Mouse (Mus musculus): ENCODE data around the gene Naxd. TPM values are rescaled to one million over a fixed set of nuclear protein-coding genes. Genes with fewer than 3 reads are reported as not detected.
"Not testable (repeated sequence)": the region's sequence is repeated elsewhere in the genome, so short reads cannot be mapped to it uniquely, and the experiment has no call there.

Gene Naxd
- polyA plus RNA-seq, 1 experiment from 2014 or later: 128 TPM

- H3K27me3 ChIP-seq: peaks cover 82% of the 10 kb centered on the region
- peak overlapping the region; percentile 60 for H3K4me3 ChIP-seq
- WGBS: 4% methylated on average over 24 of the region's 24 CpGs
- no peak overlapping the region; the same call in 1 of the 2 replicates for H3K27ac ChIP-seq
- peak overlapping the region; percentile 99 for H3K4me2 ChIP-seq (replicated peaks)
- no peaks in the 10 kb centered on the region for H3K36me3 ChIP-seq
- no peaks in the 10 kb centered on the region for H3K9me3 ChIP-seq
- peaks cover 49% of the 10 kb centered on the region for H3K4me1 ChIP-seq
- H3K9ac ChIP-seq: no peak overlapping the region
- ATAC-seq (ENCODE audit: low FRiP score, low read depth): 0 out of 2 replicates have a peak, but pooled peaks have one; percentile 16
These were observed 20.7 kb upstream of the Naxd start for GRCm38 (mm10) chr8:11476338-11477177.

- no peak for ATAC-seq (ENCODE audit: low FRiP score, low read depth)
These were observed 20.1 kb upstream of the Naxd start for GRCm38 (mm10) chr8:11477178-11477553.

GRCm38 (mm10) chr8:11477811-11478761 is 19.2 kb upstream of the Naxd start, which contains the start of gene Rab20:
TSS of gene Rab20 (minus strand) at chr8:11478710.
- WGBS: under 1% methylated on average over 68 of the region's 69 CpGs
- no peaks in the 10 kb centered on the region for H3K36me3 ChIP-seq
- H3K27ac ChIP-seq: no peak within 1 kb of the TSS
- ATAC-seq (ENCODE audit: low FRiP score, low read depth): peak; percentile 64
- peaks cover 45% of the 10 kb centered on the region for H3K4me1 ChIP-seq
- H3K27me3 ChIP-seq: peaks cover 92% of the 10 kb centered on the region
- peak within 1 kb of the TSS; percentile 99 for H3K4me2 ChIP-seq (replicated peaks)
- H3K9me3 ChIP-seq: no peaks in the 10 kb centered on the region
- H3K4me3 ChIP-seq: peak within 1 kb of the TSS; percentile 60
- H3K9ac ChIP-seq: peak within 1 kb of the TSS; percentile 57

More at GRCm38 (mm10) chr8:11477178-11477553, 20.1 kb upstream of the Naxd start:
- peaks cover 49% of the 10 kb centered on the region for H3K4me1 ChIP-seq
- H3K27ac ChIP-seq: no peak overlapping the region; the same call in 1 of the 2 replicates
- H3K27me3 ChIP-seq: peaks cover 88% of the 10 kb centered on the region
- peak overlapping the region; percentile 60 for H3K4me3 ChIP-seq
- H3K36me3 ChIP-seq: no peaks in the 10 kb centered on the region
- 3% methylated on average over 9 of the region's 9 CpGs for WGBS
- H3K9me3 ChIP-seq: no peaks in the 10 kb centered on the region
- no peak overlapping the region for H3K9ac ChIP-seq
- H3K4me2 ChIP-seq (replicated peaks): peak overlapping the region; percentile 99

- H3K4me2 ChIP-seq (replicated peaks): peak overlapping the region; percentile 99
- ATAC-seq (ENCODE audit: low FRiP score, low read depth): peak; percentile 58
- no peak overlapping the region for H3K27ac ChIP-seq
- 1% methylated on average over 23 of the region's 23 CpGs for WGBS
- H3K9ac ChIP-seq: no peak overlapping the region
- H3K9me3 ChIP-seq: no peaks in the 10 kb centered on the region
- no peaks in the 10 kb centered on the region for H3K36me3 ChIP-seq
- H3K4me1 ChIP-seq: peaks cover 42% of the 10 kb centered on the region
- H3K4me3 ChIP-seq: peak overlapping the region; percentile 60
- H3K27me3 ChIP-seq: peaks cover 83% of the 10 kb centered on the region
These were observed 18.3 kb upstream of the Naxd start for GRCm38 (mm10) chr8:11478807-11479527.

- peak overlapping the region; percentile 60; the same call in 1 of the 2 replicates for H3K4me3 ChIP-seq
- peaks cover 77% of the 10 kb centered on the region for H3K27me3 ChIP-seq
- H3K4me2 ChIP-seq (replicated peaks): peak overlapping the region; percentile 99
These were observed 17.7 kb upstream of the Naxd start for GRCm38 (mm10) chr8:11479591-11479990.

GRCm38 (mm10) chr8:11481876-11482275 is 15.4 kb upstream of the Naxd start:
- Histone ChIP-seq H3K27ac (no peak overlapping the region), H3K9ac (no peak overlapping the region), H3K36me3 (no peaks in the 10 kb centered on the region), H3K4me1 (peaks cover 26% of the 10 kb centered on the region), H3K4me2 (replicated peaks) (no peak overlapping the region), H3K9me3 (no peaks in the 10 kb centered on the region), H3K4me3 (no peak overlapping the region), H3K27me3 (peaks cover 54% of the 10 kb centered on the region)
- WGBS: 79% methylated on average over 3 of the region's 3 CpGs
- ATAC-seq (ENCODE audit: low FRiP score, low read depth): no peak

More at GRCm38 (mm10) chr8:11479591-11479990, 17.7 kb upstream of the Naxd start:
- no peak overlapping the region for H3K27ac ChIP-seq
- peaks cover 42% of the 10 kb centered on the region for H3K4me1 ChIP-seq
- no peaks in the 10 kb centered on the region for H3K36me3 ChIP-seq
- WGBS: 6% methylated on average over 14 of the region's 14 CpGs
- no peak for ATAC-seq (ENCODE audit: low FRiP score, low read depth)
- H3K9ac ChIP-seq: no peak overlapping the region
- no peaks in the 10 kb centered on the region for H3K9me3 ChIP-seq

GRCm38 (mm10) chr8:11482537-11482936 is 14.8 kb upstream of the Naxd start:
- Histone ChIP-seq H3K4me3 (no peak overlapping the region), H3K36me3 (no peaks in the 10 kb centered on the region), H3K9me3 (no peaks in the 10 kb centered on the region), H3K4me1 (peaks cover 21% of the 10 kb centered on the region; the same call in 1 of the 2 replicates), H3K27ac (no peak overlapping the region), H3K4me2 (replicated peaks) (no peak overlapping the region), H3K9ac (no peak overlapping the region), H3K27me3 (peaks cover 48% of the 10 kb centered on the region)
- 55% methylated on average over 3 of the region's 3 CpGs for WGBS
- ATAC-seq (ENCODE audit: low FRiP score, low read depth): no peak

GRCm38 (mm10) chr8:11486142-11486541 is 11.2 kb upstream of the Naxd start:
- H3K4me2 ChIP-seq (replicated peaks): no peak overlapping the region
- H3K9ac ChIP-seq: no peak overlapping the region
- H3K4me3 ChIP-seq: no peak overlapping the region
- H3K9me3 ChIP-seq: no peaks in the 10 kb centered on the region
- H3K4me1 ChIP-seq: no peaks in the 10 kb centered on the region
- ATAC-seq (ENCODE audit: low FRiP score, low read depth): no peak
- WGBS: 20% methylated on average over 7 of the region's 7 CpGs
- H3K27ac ChIP-seq: no peak overlapping the region
- H3K27me3 ChIP-seq: peaks cover 34% of the 10 kb centered on the region
- H3K36me3 ChIP-seq: no peaks in the 10 kb centered on the region

- Histone ChIP-seq H3K9ac (no peak overlapping the region), H3K9me3 (no peaks in the 10 kb centered on the region), H3K4me3 (no peak overlapping the region), H3K4me2 (replicated peaks) (no peak overlapping the region), H3K27ac (no peak overlapping the region), H3K4me1 (no peaks in the 10 kb centered on the region), H3K36me3 (no peaks in the 10 kb centered on the region), H3K27me3 (peaks cover 29% of the 10 kb centered on the region)
- WGBS: 73% methylated on average over 4 of the region's 4 CpGs
- no peak for ATAC-seq (ENCODE audit: low FRiP score, low read depth)
These were observed 10.1 kb upstream of the Naxd start for GRCm38 (mm10) chr8:11487229-11487628.

GRCm38 (mm10) chr8:11492340-11492739 is 5.0 kb upstream of the Naxd start:
- H3K27me3 ChIP-seq: peaks cover 35% of the 10 kb centered on the region
- H3K4me3 ChIP-seq; H3K36me3 ChIP-seq; H3K9me3 ChIP-seq; H3K9ac ChIP-seq; ATAC-seq (ENCODE audit: low FRiP score, low read depth); H3K4me1 ChIP-seq; H3K27ac ChIP-seq; H3K4me2 ChIP-seq (replicated peaks): not testable (repeated sequence)
- WGBS: 83% methylated on average over 2 of the region's 2 CpGs

GRCm38 (mm10) chr8:11498281-11498680 is 975 bp downstream of the Naxd start:
- H3K4me2 ChIP-seq (replicated peaks): peak overlapping the region; percentile 83
- H3K4me1 ChIP-seq: peaks cover 24% of the 10 kb centered on the region
- no peak for ATAC-seq (ENCODE audit: low FRiP score, low read depth)
- no peaks in the 10 kb centered on the region for H3K9me3 ChIP-seq
- H3K4me3 ChIP-seq: peak overlapping the region; percentile 92
- 74% methylated on average over 12 of the region's 12 CpGs for WGBS
- H3K27me3 ChIP-seq: peaks cover 10% of the 10 kb centered on the region; the same call in 1 of the 2 replicates
- H3K36me3 ChIP-seq: peaks cover 11% of the 10 kb centered on the region
- H3K27ac ChIP-seq: no peak overlapping the region
- 0 out of 2 replicates have a peak overlapping the region, but pooled peaks have one; percentile 83 for H3K9ac ChIP-seq

All from limb, embryonic 13.5 days (tissue).